Mouse (Mus musculus) G1E (cell line): ENCODE results near the gene Cnot10.

ENCODE experiments used
- CTCF ChIP-seq: IDR thresholded peaks from 2 replicates; pipeline ENCODE4 v1.5.1; 2012; ENCODE audit warnings: low read depth, low read length, inconsistent platforms, mixed read lengths
- GATA1 ChIP-seq: IDR thresholded peaks from 2 replicates; pipeline ENCODE4 v1.6.1; 2012; ENCODE audit warnings: borderline replicate concordance, low read length, inconsistent platforms, mixed read lengths
- GATA2 ChIP-seq: IDR thresholded peaks from 2 replicates; pipeline ENCODE4 v1.6.1; 2012; ENCODE audit warnings: low read depth, low read length, inconsistent platforms, borderline replicate concordance
- POLR2AphosphoS5 ChIP-seq: IDR thresholded peaks from 2 replicates; pipeline ENCODE4 v1.6.1; 2012; ENCODE audit warnings: low read depth, low read length, inconsistent platforms; ENCODE audit not compliant: insufficient replicate concordance
- TAL1 ChIP-seq: conservative IDR thresholded peaks from 2 replicates; pipeline ENCODE4 v1.6.1; 2012; ENCODE audit warnings: low read depth, low read length, inconsistent platforms, mixed read lengths

GRCm38 (mm10) chr9:114553828-114554227, 86.2 kb downstream of the Cnot10 start:
- TF ChIP-seq CTCF (no peak), GATA1 (no peak), POLR2AphosphoS5 (no peak), TAL1 (no peak), GATA2 (no peak)
